Mouse (Mus musculus) ES-Bruce4 (cell line): ENCODE measurements at regions not wholly inside any gene's neighbourhood (a gene's known extent, or its start where the extent isn't known, plus 50 kb on each side); places are given as distances from the start of the nearest gene placed in this dataset.
A peak's percentile ranks its signal among the peaks of the same experiment; 100 is the strongest.

Source experiments
- H3K27ac ChIP-seq: 2 replicates; pipeline ENCODE4 v1.5.1; 2012; ENCODE audit warnings: low read length, inconsistent platforms; ENCODE audit not compliant: insufficient read depth
- H3K27me3 ChIP-seq: 2 replicates; pipeline ENCODE4 v1.6.1; 2012; ENCODE audit warnings: mild to moderate bottlenecking, low read length, inconsistent platforms; ENCODE audit not compliant: control insufficient read depth, poor library complexity, insufficient read depth, severe bottlenecking
- H3K36me3 ChIP-seq: 2 replicates; pipeline ENCODE4 v1.6.1; 2012; ENCODE audit warnings: inconsistent platforms, mild to moderate bottlenecking, low read length, moderate library complexity; ENCODE audit not compliant: control insufficient read depth, poor library complexity, insufficient read depth, severe bottlenecking
- H3K4me1 ChIP-seq: one replicate; pipeline ENCODE4 v1.8.1; 2011; ENCODE audit warnings: low read length; ENCODE audit not compliant: control insufficient read depth, insufficient read depth
- H3K4me3 ChIP-seq: 2 replicates; pipeline ENCODE4 v1.5.1; 2011; ENCODE audit warnings: low read depth, mild to moderate bottlenecking, low read length
- H3K9ac ChIP-seq: 2 replicates; pipeline ENCODE4 v1.6.1; 2012; ENCODE audit warnings: low read depth, mild to moderate bottlenecking, inconsistent platforms; ENCODE audit not compliant: poor library complexity, severe bottlenecking
- H3K9me3 ChIP-seq: replicated peaks from 2 replicates; pipeline ENCODE4 v1.6.1; 2012; ENCODE audit warnings: mild to moderate bottlenecking, low read length, inconsistent platforms; ENCODE audit not compliant: control insufficient read depth, poor library complexity, insufficient read depth, severe bottlenecking
- CTCF ChIP-seq: IDR thresholded peaks from one replicate; pipeline ENCODE4 v1.8.1; 2011; ENCODE audit warnings: low read depth, low read length
- EP300 ChIP-seq: IDR thresholded peaks from 2 replicates; pipeline ENCODE4 v1.6.1; 2011; ENCODE audit warnings: low read depth, low read length; ENCODE audit not compliant: insufficient read depth
- POLR2A ChIP-seq: IDR thresholded peaks from one replicate; pipeline ENCODE4 v1.8.1; 2011; ENCODE audit warnings: low read length; ENCODE audit not compliant: insufficient read depth

DNA sequence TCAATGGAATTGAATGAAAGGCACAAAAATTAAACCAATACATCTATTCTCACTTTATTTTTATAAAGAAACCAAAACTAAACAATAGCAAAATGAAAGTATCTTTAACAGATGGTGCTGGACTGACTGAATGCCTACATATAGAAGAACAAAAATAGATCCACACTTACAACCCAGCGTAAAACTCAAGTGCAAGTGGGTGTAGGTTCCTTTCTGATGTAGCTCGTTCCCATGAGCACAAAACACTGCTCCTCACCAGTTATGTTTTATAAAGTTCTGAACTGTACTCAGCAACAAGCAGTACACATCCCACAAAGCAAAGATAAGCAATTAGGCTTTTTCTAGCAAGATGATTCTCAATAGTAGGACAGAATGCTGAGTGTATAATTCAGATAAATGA is 507.4 kb upstream of the Kif2b start:
- Histone ChIP-seq H3K27ac (no peak overlapping the region), H3K27me3 (peaks cover 1% of the 10 kb centered on the region; the same call in 1 of the 2 replicates), H3K9me3 (no peaks in the 10 kb centered on the region)

DNA sequence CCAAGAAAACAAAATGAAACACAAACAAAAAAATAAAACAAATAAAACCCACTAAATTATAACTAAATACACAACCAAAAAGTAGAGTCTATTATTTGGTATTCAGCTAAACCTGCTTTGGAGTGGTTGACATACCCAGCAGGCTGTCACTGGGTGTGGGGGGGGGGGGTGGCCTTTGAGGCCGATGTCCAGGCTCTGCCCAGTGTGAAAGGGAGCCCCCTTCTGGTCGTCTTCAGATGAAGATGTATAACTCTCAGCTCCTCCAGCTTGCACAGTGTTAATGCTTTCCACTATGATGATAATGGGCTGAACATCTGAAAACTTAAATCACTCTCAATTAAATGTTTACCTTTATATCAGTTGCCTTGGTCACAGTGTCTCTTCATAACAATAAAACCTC is 464.3 kb upstream of the Kif2b start:
- H3K4me1 ChIP-seq: no peaks in the 10 kb centered on the region
- no peak for TF ChIP-seq EP300
- peak; percentile 42 for TF ChIP-seq CTCF
- TF ChIP-seq POLR2A: no peak
- no peak overlapping the region for H3K9ac ChIP-seq
- no peak overlapping the region for H3K27ac ChIP-seq
- H3K27me3 ChIP-seq: no peaks in the 10 kb centered on the region
- no peak overlapping the region for H3K4me3 ChIP-seq
- no peaks in the 10 kb centered on the region for H3K36me3 ChIP-seq
- H3K9me3 ChIP-seq: no peaks in the 10 kb centered on the region

More for the DNA sequence above, 507.4 kb upstream of the Kif2b start:
- H3K4me1 ChIP-seq: no peaks in the 10 kb centered on the region
- H3K36me3 ChIP-seq: no peaks in the 10 kb centered on the region
- no peak overlapping the region for H3K9ac ChIP-seq
- TF ChIP-seq CTCF (no peak), EP300 (no peak)
- H3K4me3 ChIP-seq: no peak overlapping the region

DNA sequence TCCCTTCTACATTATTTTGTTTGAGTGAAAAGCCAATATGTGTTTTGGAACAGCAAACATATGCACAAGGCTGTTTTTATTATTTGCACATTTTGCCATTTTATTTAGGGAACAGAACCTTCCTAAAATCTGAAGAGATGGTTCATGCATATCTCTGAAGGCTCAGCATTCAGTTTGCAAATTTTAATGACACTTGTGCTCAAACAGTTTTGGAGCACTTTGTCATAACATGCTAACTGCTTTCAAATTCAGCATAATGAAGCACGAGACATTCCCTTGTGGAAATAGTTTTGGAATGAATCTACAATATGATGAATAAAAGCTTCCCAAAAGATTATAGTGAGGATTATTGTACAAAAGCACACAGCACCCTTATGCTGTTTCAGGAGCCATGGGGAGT is 462.8 kb upstream of the Kif2b start:
- Histone ChIP-seq H3K9ac (no peak overlapping the region), H3K27me3 (no peaks in the 10 kb centered on the region), H3K9me3 (no peaks in the 10 kb centered on the region), H3K4me3 (no peak overlapping the region), H3K4me1 (no peaks in the 10 kb centered on the region), H3K36me3 (no peaks in the 10 kb centered on the region), H3K27ac (no peak overlapping the region)
- TF ChIP-seq EP300: no peak
- no peak for TF ChIP-seq POLR2A
- TF ChIP-seq CTCF: no peak

DNA sequence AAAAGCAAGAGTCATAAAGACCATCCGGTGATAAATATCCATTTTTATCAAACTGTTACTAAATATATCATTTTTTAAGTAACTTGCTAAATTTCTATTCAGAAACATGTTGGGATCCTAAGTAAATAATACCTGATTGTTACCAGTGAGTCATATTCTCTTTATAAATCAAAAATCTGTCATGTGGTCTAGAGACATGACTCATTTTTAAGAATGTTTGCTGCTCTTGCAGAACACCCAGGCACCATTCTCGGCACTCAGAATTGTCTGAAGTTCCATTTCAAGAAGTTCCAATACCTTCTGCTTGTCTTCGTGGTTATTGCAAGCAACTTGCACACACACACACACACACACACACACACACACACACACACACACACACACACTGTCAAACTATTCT is 441.1 kb upstream of the Kif2b start:
- H3K9ac ChIP-seq: no peak overlapping the region
- TF ChIP-seq EP300 (no peak), POLR2A (no peak)
- H3K4me1 ChIP-seq: no peaks in the 10 kb centered on the region
- H3K27ac ChIP-seq: no peak overlapping the region
- no peak overlapping the region for H3K4me3 ChIP-seq
- H3K36me3 ChIP-seq: no peaks in the 10 kb centered on the region
- H3K9me3 ChIP-seq: no peaks in the 10 kb centered on the region
- H3K27me3 ChIP-seq: no peaks in the 10 kb centered on the region

DNA sequence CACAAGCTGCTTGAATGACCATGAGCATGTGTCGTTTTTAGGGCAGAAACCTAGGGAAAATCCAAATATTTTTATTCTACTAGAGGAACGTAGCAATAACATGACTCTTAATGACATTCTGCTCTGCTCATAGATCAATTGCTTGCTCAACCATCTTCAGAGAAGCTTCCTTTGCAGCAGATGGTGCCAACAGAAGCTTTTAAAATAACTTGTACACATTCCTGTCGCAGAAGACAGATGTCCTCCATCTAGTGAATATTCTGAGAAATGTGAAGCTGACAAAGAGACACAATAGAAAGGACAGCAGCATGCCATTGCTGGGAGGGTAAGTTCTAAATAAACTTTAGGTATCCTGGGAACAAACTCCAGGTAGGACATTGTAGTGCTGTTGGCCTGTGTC is 433.9 kb upstream of the Kif2b start:
- Histone ChIP-seq H3K27ac (no peak overlapping the region), H3K9me3 (no peaks in the 10 kb centered on the region), H3K9ac (no peak overlapping the region), H3K27me3 (no peaks in the 10 kb centered on the region), H3K36me3 (no peaks in the 10 kb centered on the region), H3K4me1 (no peaks in the 10 kb centered on the region), H3K4me3 (no peak overlapping the region)
- TF ChIP-seq POLR2A (no peak), EP300 (no peak), CTCF (no peak)

DNA sequence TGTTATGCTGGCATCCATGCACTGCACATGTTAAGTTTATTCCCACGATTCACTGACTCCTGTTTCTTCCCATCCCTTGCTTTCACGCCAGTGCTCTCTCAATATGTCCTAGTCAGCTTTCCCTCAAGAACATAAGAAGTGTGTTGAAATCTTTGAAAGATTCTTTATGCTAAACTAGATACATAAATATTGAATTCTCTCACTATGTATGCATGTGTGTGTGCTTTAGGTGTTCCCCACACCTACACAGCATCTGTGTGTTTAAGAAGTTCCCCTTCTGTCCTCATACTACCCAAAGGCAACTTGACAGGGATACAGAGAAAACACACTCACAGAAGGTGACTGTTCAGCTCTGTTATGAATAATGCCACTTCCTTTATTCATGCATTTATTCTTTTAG is 418.2 kb upstream of the Kif2b start:
- Histone ChIP-seq H3K9me3 (no peaks in the 10 kb centered on the region), H3K4me1 (no peaks in the 10 kb centered on the region), H3K9ac (no peak overlapping the region), H3K36me3 (no peaks in the 10 kb centered on the region), H3K4me3 (no peak overlapping the region), H3K27ac (no peak overlapping the region), H3K27me3 (no peaks in the 10 kb centered on the region)
- no peak for TF ChIP-seq POLR2A
- TF ChIP-seq CTCF: no peak
